Mouse (Mus musculus): Measurements from ENCODE around the gene Timm8a2. TPM values are rescaled to one million over a fixed set of nuclear protein-coding genes. Genes with fewer than 3 reads are reported as not detected.

The Timm8a2 gene
- not detected in 2 replicates for polyA plus RNA-seq (2014; fragmentation: Nextera tagmentation; extraction: Ambion mirVana)

- ATAC-seq (ENCODE audit: low read depth), result no peak
- no peak within 1 kb of the TSS for H3K27ac ChIP-seq (ENCODE audit: low read depth, low read length)
- no peak within 1 kb of the TSS for H3K9ac ChIP-seq (replicated peaks; ENCODE audit: low read depth, low read length)
- H3K4me3 ChIP-seq (ENCODE audit: low read depth, low read length), result no peak within 1 kb of the TSS
- no peaks in the 10 kb centered on the region for H3K4me1 ChIP-seq (ENCODE audit: control insufficient read depth, insufficient read depth, low read length)
- no peaks in the 10 kb centered on the region for H3K27me3 ChIP-seq (ENCODE audit: control insufficient read depth, insufficient read depth, low read length)
- H3K4me2 ChIP-seq (ENCODE audit: low read depth, low read length), result no peak within 1 kb of the TSS
- H3K9me3 ChIP-seq (ENCODE audit: control insufficient read depth, low read length), result no peaks in the 10 kb centered on the region
- no peaks in the 10 kb centered on the region for H3K36me3 ChIP-seq (ENCODE audit: control insufficient read depth, insufficient read depth, low read length)
- WGBS, result 91% methylated on average over 13 of the region's 13 CpGs
Measured at GRCm38 (mm10) chr14:122034451-122034850, at the start of gene Timm8a2. Timm8a2 (plus strand) TSS chr14:122034674.

- Histone ChIP-seq H3K4me1 (ENCODE audit: control insufficient read depth, insufficient read depth, low read length) (0 out of 2 replicates have a peak, but pooled peaks cover 2% of the 10 kb centered on the region), H3K4me2 (ENCODE audit: low read depth, low read length) (no peak overlapping the region), H3K9me3 (ENCODE audit: control insufficient read depth, low read length) (no peaks in the 10 kb centered on the region), H3K27me3 (ENCODE audit: control insufficient read depth, insufficient read depth, low read length) (no peaks in the 10 kb centered on the region), H3K36me3 (ENCODE audit: control insufficient read depth, insufficient read depth, low read length) (no peaks in the 10 kb centered on the region), H3K9ac (replicated peaks; ENCODE audit: low read depth, low read length) (no peak overlapping the region), H3K27ac (ENCODE audit: low read depth, low read length) (no peak overlapping the region), H3K4me3 (ENCODE audit: low read depth, low read length) (no peak overlapping the region)
- ATAC-seq (ENCODE audit: low read depth), result no peak
- 87% methylated on average over 3 of the region's 3 CpGs for WGBS
Measured at GRCm38 (mm10) chr14:121985477-121985876, 49.0 kb upstream of the Timm8a2 start.

GRCm38 (mm10) chr14:121986028-121986427, 48.4 kb upstream of the Timm8a2 start:
- Histone ChIP-seq H3K4me3 (ENCODE audit: low read depth, low read length) (no peak overlapping the region), H3K4me2 (ENCODE audit: low read depth, low read length) (no peak overlapping the region), H3K9ac (replicated peaks; ENCODE audit: low read depth, low read length) (no peak overlapping the region), H3K27ac (ENCODE audit: low read depth, low read length) (no peak overlapping the region), H3K27me3 (ENCODE audit: control insufficient read depth, insufficient read depth, low read length) (no peaks in the 10 kb centered on the region), H3K36me3 (ENCODE audit: control insufficient read depth, insufficient read depth, low read length) (no peaks in the 10 kb centered on the region), H3K9me3 (ENCODE audit: control insufficient read depth, low read length) (no peaks in the 10 kb centered on the region), H3K4me1 (ENCODE audit: control insufficient read depth, insufficient read depth, low read length) (0 out of 2 replicates have a peak, but pooled peaks cover 2% of the 10 kb centered on the region)
- ATAC-seq (ENCODE audit: low read depth), result no peak
- WGBS, result 82% methylated on average over 6 of the region's 6 CpGs

- Histone ChIP-seq H3K27ac (ENCODE audit: low read depth, low read length) (no peak overlapping the region), H3K9ac (replicated peaks; ENCODE audit: low read depth, low read length) (no peak overlapping the region), H3K4me1 (ENCODE audit: control insufficient read depth, insufficient read depth, low read length) (0 out of 2 replicates have a peak, but pooled peaks cover 2% of the 10 kb centered on the region), H3K27me3 (ENCODE audit: control insufficient read depth, insufficient read depth, low read length) (no peaks in the 10 kb centered on the region), H3K4me2 (ENCODE audit: low read depth, low read length) (no peak overlapping the region), H3K9me3 (ENCODE audit: control insufficient read depth, low read length) (no peaks in the 10 kb centered on the region), H3K4me3 (ENCODE audit: low read depth, low read length) (no peak overlapping the region), H3K36me3 (ENCODE audit: control insufficient read depth, insufficient read depth, low read length) (no peaks in the 10 kb centered on the region)
- ATAC-seq (ENCODE audit: low read depth), result no peak
- 89% methylated on average over 1 of the region's 1 CpGs for WGBS
Measured at GRCm38 (mm10) chr14:121987287-121987686, 47.2 kb upstream of the Timm8a2 start.

GRCm38 (mm10) chr14:121987691-121988090, 46.8 kb upstream of the Timm8a2 start:
- H3K27me3 ChIP-seq (ENCODE audit: control insufficient read depth, insufficient read depth, low read length), result no peaks in the 10 kb centered on the region
- H3K9me3 ChIP-seq (ENCODE audit: control insufficient read depth, low read length), result no peaks in the 10 kb centered on the region
- H3K4me3 ChIP-seq (ENCODE audit: low read depth, low read length), result no peak overlapping the region
- no peaks in the 10 kb centered on the region for H3K36me3 ChIP-seq (ENCODE audit: control insufficient read depth, insufficient read depth, low read length)
- 79% methylated on average over 4 of the region's 4 CpGs for WGBS
- H3K4me2 ChIP-seq (ENCODE audit: low read depth, low read length), result no peak overlapping the region
- no peak for ATAC-seq (ENCODE audit: low read depth)
- no peak overlapping the region for H3K9ac ChIP-seq (replicated peaks; ENCODE audit: low read depth, low read length)
- no peak overlapping the region for H3K27ac ChIP-seq (ENCODE audit: low read depth, low read length)
- 0 out of 2 replicates have a peak, but pooled peaks cover 2% of the 10 kb centered on the region for H3K4me1 ChIP-seq (ENCODE audit: control insufficient read depth, insufficient read depth, low read length)

- Histone ChIP-seq H3K4me1 (ENCODE audit: control insufficient read depth, insufficient read depth, low read length) (no peaks in the 10 kb centered on the region), H3K9me3 (ENCODE audit: control insufficient read depth, low read length) (no peaks in the 10 kb centered on the region), H3K27me3 (ENCODE audit: control insufficient read depth, insufficient read depth, low read length) (no peaks in the 10 kb centered on the region), H3K27ac (ENCODE audit: low read depth, low read length) (no peak overlapping the region), H3K4me2 (ENCODE audit: low read depth, low read length) (no peak overlapping the region), H3K4me3 (ENCODE audit: low read depth, low read length) (no peak overlapping the region), H3K36me3 (ENCODE audit: control insufficient read depth, insufficient read depth, low read length) (no peaks in the 10 kb centered on the region), H3K9ac (replicated peaks; ENCODE audit: low read depth, low read length) (no peak overlapping the region)
- no peak for ATAC-seq (ENCODE audit: low read depth)
- 100% methylated on average over 3 of the region's 3 CpGs for WGBS
Measured at GRCm38 (mm10) chr14:121989331-121989730, 45.1 kb upstream of the Timm8a2 start.

- H3K9me3 ChIP-seq (ENCODE audit: control insufficient read depth, low read length), result no peaks in the 10 kb centered on the region
- H3K4me1 ChIP-seq (ENCODE audit: control insufficient read depth, insufficient read depth, low read length), result no peaks in the 10 kb centered on the region
- no peak overlapping the region for H3K27ac ChIP-seq (ENCODE audit: low read depth, low read length)
- ATAC-seq (ENCODE audit: low read depth), result no peak
- WGBS, result 98% methylated on average over 3 of the region's 3 CpGs
- no peak overlapping the region for H3K9ac ChIP-seq (replicated peaks; ENCODE audit: low read depth, low read length)
- H3K4me2 ChIP-seq (ENCODE audit: low read depth, low read length), result no peak overlapping the region
- no peak overlapping the region for H3K4me3 ChIP-seq (ENCODE audit: low read depth, low read length)
- H3K36me3 ChIP-seq (ENCODE audit: control insufficient read depth, insufficient read depth, low read length), result no peaks in the 10 kb centered on the region
- H3K27me3 ChIP-seq (ENCODE audit: control insufficient read depth, insufficient read depth, low read length), result no peaks in the 10 kb centered on the region
Measured at GRCm38 (mm10) chr14:121989869-121990268, 44.6 kb upstream of the Timm8a2 start.

- 89% methylated on average over 6 of the region's 6 CpGs for WGBS
- H3K9me3 ChIP-seq (ENCODE audit: control insufficient read depth, low read length), result no peaks in the 10 kb centered on the region
- no peak overlapping the region for H3K9ac ChIP-seq (replicated peaks; ENCODE audit: low read depth, low read length)
- H3K4me3 ChIP-seq (ENCODE audit: low read depth, low read length), result no peak overlapping the region
- H3K36me3 ChIP-seq (ENCODE audit: control insufficient read depth, insufficient read depth, low read length), result no peaks in the 10 kb centered on the region
- no peaks in the 10 kb centered on the region for H3K27me3 ChIP-seq (ENCODE audit: control insufficient read depth, insufficient read depth, low read length)
- no peak overlapping the region for H3K4me2 ChIP-seq (ENCODE audit: low read depth, low read length)
- H3K27ac ChIP-seq (ENCODE audit: low read depth, low read length), result no peak overlapping the region
- H3K4me1 ChIP-seq (ENCODE audit: control insufficient read depth, insufficient read depth, low read length), result no peaks in the 10 kb centered on the region
- no peak for ATAC-seq (ENCODE audit: low read depth)
Measured at GRCm38 (mm10) chr14:121990897-121991296, 43.6 kb upstream of the Timm8a2 start.

- no peak overlapping the region for H3K27ac ChIP-seq (ENCODE audit: low read depth, low read length)
- no peak for ATAC-seq (ENCODE audit: low read depth)
Measured at GRCm38 (mm10) chr14:121991921-121992320, 42.6 kb upstream of the Timm8a2 start.

More at GRCm38 (mm10) chr14:121991921-121992320, 42.6 kb upstream of the Timm8a2 start:
- Histone ChIP-seq H3K9me3 (ENCODE audit: control insufficient read depth, low read length) (no peaks in the 10 kb centered on the region), H3K27me3 (ENCODE audit: control insufficient read depth, insufficient read depth, low read length) (no peaks in the 10 kb centered on the region), H3K4me3 (ENCODE audit: low read depth, low read length) (no peak overlapping the region), H3K9ac (replicated peaks; ENCODE audit: low read depth, low read length) (no peak overlapping the region), H3K4me1 (ENCODE audit: control insufficient read depth, insufficient read depth, low read length) (no peaks in the 10 kb centered on the region), H3K36me3 (ENCODE audit: control insufficient read depth, insufficient read depth, low read length) (no peaks in the 10 kb centered on the region; the same call in 1 of the 2 replicates), H3K4me2 (ENCODE audit: low read depth, low read length) (no peak overlapping the region)
